Mouse (Mus musculus) lung, embryonic 14.5 days (tissue): ENCODE measurements around the gene Zfp598. TPM values are rescaled to one million over a fixed set of nuclear protein-coding genes. Genes with fewer than 3 reads are reported as not detected.

Experiments
- ATAC-seq: fragments of 200-750 bp; cut with Nextera tagmentation; 2 replicates; pipeline ENCODE4 v1.8.0; 2017; ENCODE audit warnings: mild to moderate bottlenecking, moderate TSS enrichment, moderate library complexity; ENCODE audit not compliant: insufficient read depth
- DNase-seq: peaks from one replicate; pipeline ENCODE4 v3.0.0-alpha.2; 2015
- H3K27ac ChIP-seq: fragments of 300-500 bp; sonication (generic); 2 replicates; pipeline ENCODE4 v1.5.1; 2014; ENCODE audit warnings: low read depth, mild to moderate bottlenecking, moderate library complexity
- H3K27me3 ChIP-seq: fragments of 300-500 bp; sonication (generic); 2 replicates; pipeline ENCODE4 v1.6.1; 2014; ENCODE audit warnings: low read length, control low read depth; ENCODE audit not compliant: insufficient read depth
- H3K36me3 ChIP-seq: fragments of 300-500 bp; sonication (generic); 2 replicates; pipeline ENCODE4 v1.6.1; 2014; ENCODE audit warnings: control low read depth; ENCODE audit not compliant: insufficient read depth
- H3K4me1 ChIP-seq: fragments of 300-500 bp; sonication (generic); 2 replicates; pipeline ENCODE4 v1.6.1; 2014; ENCODE audit warnings: antibody characterized with exemption, control low read depth; ENCODE audit not compliant: insufficient read depth
- H3K4me2 ChIP-seq: fragments of 300-500 bp; sonication (generic); 2 replicates; pipeline ENCODE4 v1.6.1; 2014; ENCODE audit warnings: mild to moderate bottlenecking
- H3K4me3 ChIP-seq: fragments of 300-500 bp; sonication (generic); 2 replicates; pipeline ENCODE4 v1.5.1; 2014; ENCODE audit warnings: low read depth, low read length
- H3K9ac ChIP-seq: fragments of 300-500 bp; sonication (generic); 2 replicates; pipeline ENCODE4 v1.6.1; 2014
- H3K9me3 ChIP-seq: fragments of 300-500 bp; sonication (generic); 2 replicates; pipeline ENCODE4 v1.6.1; 2016; ENCODE audit warnings: low read depth, low read length, control low read depth
- CTCF ChIP-seq: IDR thresholded peaks from 2 replicates; pipeline ENCODE4 v1.5.1; 2016; ENCODE audit warnings: antibody characterized with exemption, low read depth
- WGBS: fragments of 180-500 bp; shearing (Covaris S2); extraction: QIAGEN DNeasy Blood & Tissue Kit; methylation state at CpG from one replicate; pipeline ENCODE4 v1.1.7; 2014; 5-methylcytosine and 5-hydroxymethylcytosine counted together
- polyA plus RNA-seq: library from polyadenylated mRNA; unstranded; fragments of >200 nt; fragmentation: Nextera tagmentation; extraction: Ambion mirVana; gene quantifications from 2 replicates; pipeline ENCODE4 v1.2.1, GENCODE M21; 2014

The Zfp598 gene
- polyA plus RNA-seq, 1 experiment from 2014 or later: 32.9 TPM

GRCm38 (mm10) chr17:24696011-24696697 lies 26.7 kb downstream of the Zfp598 start, which contains the start of the genes Gfer and Noxo1:
Gene Gfer (minus strand): TSS chr17:24696156.
Gene Noxo1 (plus strand): TSS chr17:24696234.
- H3K36me3 ChIP-seq: peaks cover 38% of the 10 kb centered on the region
- peak within 1 kb of the TSS; percentile 82 for H3K9ac ChIP-seq
- peaks cover 13% of the 10 kb centered on the region for H3K4me1 ChIP-seq
- TF ChIP-seq CTCF: no peak
- DNase-seq: peak; percentile 93
- H3K9me3 ChIP-seq: no peaks in the 10 kb centered on the region
- under 1% methylated on average over 54 of the region's 76 CpGs for WGBS
- peak within 1 kb of the TSS; percentile 83 for H3K4me2 ChIP-seq
- peak within 1 kb of the TSS; percentile 84 for H3K4me3 ChIP-seq
- H3K27ac ChIP-seq: peak within 1 kb of the TSS; percentile 89
- ATAC-seq: peak; percentile 92
- H3K27me3 ChIP-seq: 0 out of 2 replicates have a peak, but pooled peaks cover 2% of the 10 kb centered on the region

- no peak for TF ChIP-seq CTCF
- Histone ChIP-seq H3K4me2 (peak overlapping the region; percentile 5), H3K4me1 (peaks cover 13% of the 10 kb centered on the region), H3K9ac (no peak overlapping the region), H3K36me3 (peaks cover 46% of the 10 kb centered on the region), H3K9me3 (no peaks in the 10 kb centered on the region), H3K27me3 (no peaks in the 10 kb centered on the region), H3K4me3 (no peak overlapping the region), H3K27ac (peak overlapping the region; percentile 89; the same call in 1 of the 2 replicates)
- WGBS: 19% methylated on average over 5 of the region's 5 CpGs
- ATAC-seq (0 out of 2 replicates have a peak, but pooled peaks have one; percentile 7), DNase-seq (peak; percentile 64)
Observed at GRCm38 (mm10) chr17:24697985-24698384, 28.5 kb downstream of the Zfp598 start.

GRCm38 (mm10) chr17:24698715-24699114 lies 29.2 kb downstream of the Zfp598 start:
- no peak overlapping the region for H3K9ac ChIP-seq
- peaks cover 44% of the 10 kb centered on the region for H3K36me3 ChIP-seq
- H3K4me2 ChIP-seq: peak overlapping the region; percentile 5
- DNase-seq (no peak), ATAC-seq (no peak)
- H3K9me3 ChIP-seq: no peaks in the 10 kb centered on the region
- H3K27ac ChIP-seq: peak overlapping the region; percentile 89
- TF ChIP-seq CTCF: no peak
- peaks cover 13% of the 10 kb centered on the region for H3K4me1 ChIP-seq
- WGBS: 57% methylated on average over 9 of the region's 9 CpGs
- no peaks in the 10 kb centered on the region for H3K27me3 ChIP-seq
- no peak overlapping the region for H3K4me3 ChIP-seq

GRCm38 (mm10) chr17:24699473-24699872 lies 30.0 kb downstream of the Zfp598 start:
- no peak for TF ChIP-seq CTCF
- Histone ChIP-seq H3K4me3 (no peak overlapping the region), H3K4me1 (peaks cover 13% of the 10 kb centered on the region), H3K9ac (no peak overlapping the region), H3K9me3 (no peaks in the 10 kb centered on the region), H3K36me3 (peaks cover 46% of the 10 kb centered on the region), H3K27ac (no peak overlapping the region), H3K4me2 (no peak overlapping the region), H3K27me3 (no peaks in the 10 kb centered on the region)
- ATAC-seq (no peak), DNase-seq (no peak)
- 75% methylated on average over 2 of the region's 2 CpGs for WGBS

GRCm38 (mm10) chr17:24701251-24701650 lies 31.8 kb downstream of the Zfp598 start:
- no peak for DNase-seq
- no peaks in the 10 kb centered on the region for H3K9me3 ChIP-seq
- WGBS: 86% methylated on average over 9 of the region's 9 CpGs
- no peak overlapping the region for H3K9ac ChIP-seq
- H3K36me3 ChIP-seq: peaks cover 56% of the 10 kb centered on the region
- ATAC-seq: no peak
- peaks cover 13% of the 10 kb centered on the region for H3K4me1 ChIP-seq
- no peak for TF ChIP-seq CTCF
- H3K27ac ChIP-seq: no peak overlapping the region
- no peak overlapping the region for H3K4me3 ChIP-seq
- H3K4me2 ChIP-seq: no peak overlapping the region
- H3K27me3 ChIP-seq: no peaks in the 10 kb centered on the region

- no peak overlapping the region for H3K27ac ChIP-seq
- 94% methylated on average over 3 of the region's 3 CpGs for WGBS
- H3K36me3 ChIP-seq: peaks cover 42% of the 10 kb centered on the region
- H3K9me3 ChIP-seq: no peaks in the 10 kb centered on the region
- DNase-seq (no peak), ATAC-seq (no peak)
- no peak for TF ChIP-seq CTCF
- H3K27me3 ChIP-seq: no peaks in the 10 kb centered on the region
- no peaks in the 10 kb centered on the region for H3K4me1 ChIP-seq
- 0 out of 2 replicates have a peak overlapping the region, but pooled peaks have one; percentile 81 for H3K4me3 ChIP-seq
- H3K4me2 ChIP-seq: peak overlapping the region; percentile 63
- H3K9ac ChIP-seq: no peak overlapping the region
Observed at GRCm38 (mm10) chr17:24705821-24706220, 36.3 kb downstream of the Zfp598 start.

- Histone ChIP-seq H3K4me3 (peak within 1 kb of the TSS; percentile 81), H3K4me1 (no peaks in the 10 kb centered on the region), H3K9ac (peak within 1 kb of the TSS; percentile 74), H3K4me2 (peak within 1 kb of the TSS; percentile 63), H3K9me3 (no peaks in the 10 kb centered on the region), H3K36me3 (peaks cover 29% of the 10 kb centered on the region), H3K27me3 (no peaks in the 10 kb centered on the region), H3K27ac (peak within 1 kb of the TSS; percentile 79)
- TF ChIP-seq CTCF: no peak
- ATAC-seq (peak; percentile 90), DNase-seq (peak; percentile 98)
- 3% methylated on average over 32 of the region's 32 CpGs for WGBS
Observed at GRCm38 (mm10) chr17:24706982-24707800, 37.7 kb downstream of the Zfp598 start, which contains the start of gene Tbl3. Gene Tbl3 (minus strand): TSS chr17:24707660.
